Mouse (Mus musculus): ENCODE measurements around the gene Brwd1.

GRCm38 (mm10) chr16:96109673-96110072 is 27.3 kb upstream of the Brwd1 start:
- no peak for TF ChIP-seq POLR2A (IDR thresholded peaks at IDR 0.05; ENCODE audit: control insufficient read depth, extremely low read depth, insufficient read depth, low read length, poor library complexity)
- no peak for TF ChIP-seq CTCF (IDR thresholded peaks at IDR 0.05; ENCODE audit: borderline replicate concordance, control insufficient read depth, extremely low read depth, insufficient read depth, low read length, poor library complexity)

Data from thymus, adult 2 months (tissue).